Mouse (Mus musculus) heart, embryonic 11.5 days (tissue): ENCODE results near the gene Gm37240. TPM values are rescaled to one million over a fixed set of nuclear protein-coding genes. Genes with fewer than 3 reads are reported as not detected.

Experiments used
- ATAC-seq: fragments of 200-750 bp; cut with Nextera tagmentation; replicated peaks from 2 replicates; pipeline ENCODE4 v1.8.0; 2017; ENCODE audit warnings: moderate library complexity; ENCODE audit not compliant: insufficient number of reproducible peaks, low FRiP score, low TSS enrichment
- H3K27ac ChIP-seq: fragments of 300-500 bp; sonication (generic); 2 replicates; pipeline ENCODE4 v1.5.1; 2014; ENCODE audit warnings: mild to moderate bottlenecking, low read depth, low read length
- H3K27me3 ChIP-seq: fragments of 300-500 bp; sonication (generic); 2 replicates; pipeline ENCODE4 v1.6.1; 2014; ENCODE audit warnings: mild to moderate bottlenecking, low read length, mixed read lengths; ENCODE audit not compliant: control insufficient read depth, insufficient read depth
- H3K36me3 ChIP-seq: fragments of 300-500 bp; sonication (generic); 2 replicates; pipeline ENCODE4 v1.6.1; 2014; ENCODE audit warnings: mild to moderate bottlenecking, low read length, moderate library complexity, mixed read lengths; ENCODE audit not compliant: control insufficient read depth, insufficient read depth
- H3K4me1 ChIP-seq: fragments of 300-500 bp; sonication (generic); 2 replicates; pipeline ENCODE4 v1.6.1; 2014; ENCODE audit warnings: low read length; ENCODE audit not compliant: control insufficient read depth, insufficient read depth
- H3K4me2 ChIP-seq: fragments of 300-500 bp; sonication (generic); 2 replicates; pipeline ENCODE4 v1.6.1; 2014; ENCODE audit warnings: mild to moderate bottlenecking, moderate library complexity
- H3K4me3 ChIP-seq: fragments of 300-500 bp; sonication (generic); 2 replicates; pipeline ENCODE4 v1.5.1; 2014; ENCODE audit warnings: low read depth, low read length
- H3K9ac ChIP-seq: fragments of 300-500 bp; sonication (generic); 2 replicates; pipeline ENCODE4 v1.6.1; 2014; ENCODE audit warnings: mild to moderate bottlenecking, low read depth, low read length, moderate library complexity
- H3K9me3 ChIP-seq: fragments of 300-500 bp; sonication (generic); replicated peaks from 2 replicates; pipeline ENCODE4 v1.6.1; 2016; ENCODE audit warnings: low read length; ENCODE audit not compliant: control insufficient read depth
- WGBS: fragments of 180-500 bp; shearing (Covaris S2); extraction: QIAGEN DNeasy Blood & Tissue Kit; methylation state at CpG from one replicate; pipeline ENCODE4 v1.1.7; 2014; ENCODE audit not compliant: insufficient replicate concordance; 5-methylcytosine and 5-hydroxymethylcytosine counted together
- polyA plus RNA-seq: library from polyadenylated mRNA; unstranded; fragments of >200 nt; fragmentation: Nextera tagmentation; extraction: Ambion mirVana; gene quantifications from 2 replicates; pipeline ENCODE4 v1.2.1, GENCODE M21; 2014

The Gm37240 gene
- polyA plus RNA-seq, 1 experiment from 2014 or later: 4.5 TPM

GRCm38 (mm10) chr3:85301336-85301735 is 586.0 kb downstream of the Gm37240 start:
- no peaks in the 10 kb centered on the region for H3K9me3 ChIP-seq
- no peaks in the 10 kb centered on the region for H3K36me3 ChIP-seq
- no peak overlapping the region for H3K9ac ChIP-seq
- no peaks in the 10 kb centered on the region for H3K4me1 ChIP-seq
- 85% methylated on average over 2 of the region's 2 CpGs for WGBS
- no peak overlapping the region for H3K27ac ChIP-seq
- H3K27me3 ChIP-seq: no peaks in the 10 kb centered on the region
- no peak overlapping the region for H3K4me2 ChIP-seq
- H3K4me3 ChIP-seq: no peak overlapping the region
- no peak for ATAC-seq

DNA sequence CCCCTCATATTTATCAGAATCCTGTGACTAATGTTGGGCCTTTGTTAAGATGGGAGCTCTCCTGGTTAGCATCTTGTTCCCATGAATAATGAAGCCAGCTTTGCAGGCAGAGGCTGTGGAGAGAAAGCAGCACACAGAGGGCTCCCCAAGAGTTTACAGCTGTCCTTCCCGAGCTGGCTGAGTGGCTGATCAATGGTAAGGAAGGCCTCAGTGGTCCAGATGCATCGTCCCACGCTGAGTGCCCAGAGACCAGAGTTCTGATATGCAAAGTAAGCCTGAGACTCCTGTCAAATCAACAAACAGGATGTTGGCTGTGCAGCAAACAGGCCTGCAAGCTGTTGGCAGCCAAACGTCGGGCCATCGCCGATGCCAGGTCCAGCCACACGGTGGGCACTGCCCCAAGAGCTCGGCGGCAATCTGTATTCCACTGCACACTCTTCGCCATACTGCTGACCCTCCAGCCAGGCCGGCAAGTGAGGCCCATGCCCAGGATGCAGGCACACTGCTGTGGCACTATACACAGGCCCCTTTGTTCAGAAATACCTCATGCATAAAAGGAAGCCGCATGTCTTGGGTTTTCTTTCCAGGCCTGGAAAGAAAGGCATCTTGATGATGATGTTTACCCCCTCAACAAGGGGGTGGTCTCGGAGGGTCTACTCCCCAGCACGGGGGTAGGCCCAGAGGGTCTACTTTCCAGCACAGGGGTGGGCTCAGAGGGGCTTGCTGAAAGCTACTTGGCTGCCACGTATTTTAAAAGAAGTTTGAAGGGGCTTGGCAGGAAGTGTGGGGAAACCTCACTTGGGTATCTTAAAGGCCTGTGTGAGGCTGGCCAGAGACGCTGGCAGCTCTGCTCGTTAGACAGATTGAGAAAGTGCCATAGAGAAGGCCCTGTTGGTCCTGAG is 587.4 kb downstream of the Gm37240 start:
- H3K4me2 ChIP-seq: no peak overlapping the region
- ATAC-seq: no peak
- no peak overlapping the region for H3K4me3 ChIP-seq
- H3K4me1 ChIP-seq: no peaks in the 10 kb centered on the region
- no peaks in the 10 kb centered on the region for H3K36me3 ChIP-seq
- H3K9ac ChIP-seq: no peak overlapping the region
- 78% methylated on average over 18 of the region's 18 CpGs for WGBS
- H3K27ac ChIP-seq: no peak overlapping the region
- no peaks in the 10 kb centered on the region for H3K27me3 ChIP-seq
- H3K9me3 ChIP-seq: no peaks in the 10 kb centered on the region

- Histone ChIP-seq H3K27ac (no peak overlapping the region), H3K4me2 (no peak overlapping the region), H3K4me3 (no peak overlapping the region), H3K9ac (no peak overlapping the region), H3K4me1 (no peaks in the 10 kb centered on the region), H3K9me3 (no peaks in the 10 kb centered on the region), H3K27me3 (no peaks in the 10 kb centered on the region), H3K36me3 (no peaks in the 10 kb centered on the region)
- no peak for ATAC-seq
- WGBS: 83% methylated on average over 9 of the region's 9 CpGs
Observed at GRCm38 (mm10) chr3:85295229-85295628, 592.1 kb downstream of the Gm37240 start.

DNA sequence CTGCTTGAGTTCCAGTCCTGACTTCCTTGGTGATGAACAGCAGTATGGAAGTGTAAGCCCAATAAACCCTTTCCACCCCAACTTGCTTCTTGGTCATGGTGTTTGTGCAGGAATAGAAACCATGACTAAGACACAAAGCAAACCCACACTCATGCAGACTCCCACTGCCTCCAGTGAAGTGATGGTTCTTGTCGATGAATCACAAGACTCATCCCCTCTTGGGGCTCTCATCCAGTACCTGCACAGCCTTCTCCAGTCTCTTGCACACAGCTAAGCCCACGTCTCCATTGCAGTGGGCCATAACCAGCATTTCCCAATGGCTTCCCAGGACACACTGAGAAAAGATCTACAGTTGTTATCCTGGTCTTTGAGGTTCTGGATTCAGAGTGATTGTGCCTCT is 599.7 kb downstream of the Gm37240 start:
- H3K36me3 ChIP-seq: no peaks in the 10 kb centered on the region
- H3K4me1 ChIP-seq: no peaks in the 10 kb centered on the region
- no peak overlapping the region for H3K4me3 ChIP-seq
- ATAC-seq: no peak
- WGBS: 62% methylated on average over 2 of the region's 2 CpGs
- no peak overlapping the region for H3K27ac ChIP-seq
- no peaks in the 10 kb centered on the region for H3K9me3 ChIP-seq
- H3K9ac ChIP-seq: no peak overlapping the region
- no peaks in the 10 kb centered on the region for H3K27me3 ChIP-seq
- H3K4me2 ChIP-seq: no peak overlapping the region

DNA sequence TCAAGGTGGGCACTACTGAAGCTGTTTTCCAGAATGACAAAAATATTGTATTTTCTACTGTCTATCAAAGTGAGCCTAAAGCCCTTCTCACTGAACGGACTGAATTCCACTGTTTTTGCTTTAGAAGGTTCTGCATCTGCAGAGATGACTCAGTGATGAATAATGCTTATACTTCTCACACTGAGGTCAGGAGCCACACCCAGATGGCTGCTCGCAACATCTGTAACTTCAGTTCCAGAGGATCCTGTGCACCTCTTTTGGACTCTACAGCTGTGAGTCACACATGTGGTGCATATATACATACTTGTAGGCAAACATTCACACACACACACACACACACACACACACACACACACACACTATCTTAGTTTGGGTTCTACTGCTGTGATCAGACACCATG is 602.8 kb downstream of the Gm37240 start:
- 81% methylated on average over 2 of the region's 2 CpGs for WGBS

DNA sequence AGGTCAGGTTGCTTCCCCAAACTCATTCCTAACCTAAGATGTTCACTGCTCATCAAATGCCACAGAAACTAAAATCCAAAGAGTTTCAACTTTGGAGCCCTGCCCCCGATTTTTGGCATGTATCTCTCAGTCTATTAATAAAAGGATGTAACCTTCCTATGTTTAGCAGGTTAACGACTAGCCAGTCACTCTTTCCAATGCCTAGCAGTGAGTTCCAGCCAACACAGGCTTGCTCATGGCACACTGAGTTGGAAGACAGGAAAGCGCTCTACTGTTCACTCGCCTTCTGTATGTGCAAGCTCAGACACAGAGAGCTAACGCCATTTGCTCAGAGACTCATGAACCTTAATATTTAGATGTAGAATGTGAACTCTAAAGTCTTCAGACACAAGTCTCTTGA is 604.5 kb downstream of the Gm37240 start:
- Histone ChIP-seq H3K4me1 (no peaks in the 10 kb centered on the region), H3K36me3 (no peaks in the 10 kb centered on the region), H3K9me3 (no peaks in the 10 kb centered on the region), H3K9ac (no peak overlapping the region), H3K4me3 (no peak overlapping the region), H3K27ac (no peak overlapping the region), H3K27me3 (no peaks in the 10 kb centered on the region), H3K4me2 (no peak overlapping the region)
- WGBS: 86% methylated on average over 5 of the region's 5 CpGs
- ATAC-seq: no peak

More for the DNA sequence above, 602.8 kb downstream of the Gm37240 start:
- no peaks in the 10 kb centered on the region for H3K36me3 ChIP-seq
- H3K4me1 ChIP-seq: no peaks in the 10 kb centered on the region
- no peaks in the 10 kb centered on the region for H3K27me3 ChIP-seq
- H3K4me2 ChIP-seq: no peak overlapping the region
- H3K27ac ChIP-seq: no peak overlapping the region
- ATAC-seq: no peak
- no peaks in the 10 kb centered on the region for H3K9me3 ChIP-seq
- no peak overlapping the region for H3K9ac ChIP-seq
- no peak overlapping the region for H3K4me3 ChIP-seq

DNA sequence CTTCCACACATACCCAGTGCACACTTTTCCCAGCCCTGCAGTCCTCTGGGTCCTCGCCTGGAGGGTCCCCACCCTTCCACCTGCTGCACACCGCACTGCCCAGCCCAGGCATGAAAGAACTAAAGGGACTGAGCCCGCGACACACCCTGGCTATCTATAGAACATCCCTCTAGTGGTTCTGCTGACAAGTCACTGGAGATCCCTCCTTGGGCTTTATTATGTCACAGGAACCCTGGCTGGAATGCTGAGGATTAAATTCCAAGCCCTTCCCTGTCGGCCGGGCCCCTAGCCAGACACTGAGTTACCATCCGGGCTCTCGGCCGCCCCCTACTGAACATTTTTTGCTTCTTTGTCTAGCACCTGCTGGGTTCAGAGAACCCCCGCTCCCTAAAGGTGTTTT is 612.2 kb downstream of the Gm37240 start:
- no peaks in the 10 kb centered on the region for H3K9me3 ChIP-seq
- H3K36me3 ChIP-seq: no peaks in the 10 kb centered on the region
- H3K4me1 ChIP-seq: peaks cover 9% of the 10 kb centered on the region; the same call in 1 of the 2 replicates
- no peak overlapping the region for H3K9ac ChIP-seq
- no peaks in the 10 kb centered on the region for H3K27me3 ChIP-seq
- H3K27ac ChIP-seq: no peak overlapping the region
- H3K4me2 ChIP-seq: no peak overlapping the region
- ATAC-seq: no peak
- WGBS: 27% methylated on average over 10 of the region's 10 CpGs
- H3K4me3 ChIP-seq: no peak overlapping the region

GRCm38 (mm10) chr3:85271491-85271890 is 615.8 kb downstream of the Gm37240 start:
- Histone ChIP-seq H3K9ac (no peak overlapping the region), H3K4me2 (no peak overlapping the region), H3K4me3 (no peak overlapping the region), H3K27ac (no peak overlapping the region), H3K36me3 (no peaks in the 10 kb centered on the region), H3K27me3 (no peaks in the 10 kb centered on the region), H3K9me3 (no peaks in the 10 kb centered on the region), H3K4me1 (peaks cover 9% of the 10 kb centered on the region; the same call in 1 of the 2 replicates)
- no peak for ATAC-seq
- WGBS: 81% methylated on average over 2 of the region's 2 CpGs

DNA sequence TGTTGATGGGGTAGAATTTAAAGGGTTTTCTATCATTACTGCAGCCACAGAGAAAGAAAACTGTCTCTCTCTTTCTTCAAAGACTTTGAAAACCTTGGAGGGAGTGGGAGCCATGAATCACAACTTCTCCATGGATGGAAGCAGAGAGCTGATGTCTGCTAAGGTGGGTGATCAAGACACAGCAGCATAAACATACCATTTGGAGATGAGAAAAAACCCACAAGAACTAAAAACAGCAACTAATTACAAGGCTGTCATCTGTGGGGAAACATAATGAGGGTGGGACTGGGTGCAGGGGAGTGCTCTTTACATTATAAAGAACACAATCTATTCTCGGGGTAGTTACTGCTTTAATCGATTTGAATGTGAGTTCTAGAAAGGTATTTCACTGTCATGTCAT is 622.4 kb downstream of the Gm37240 start:
- no peaks in the 10 kb centered on the region for H3K27me3 ChIP-seq
- H3K36me3 ChIP-seq: no peaks in the 10 kb centered on the region
- 63% methylated on average over 2 of the region's 2 CpGs for WGBS
- no peak overlapping the region for H3K4me2 ChIP-seq
- H3K27ac ChIP-seq: no peak overlapping the region
- H3K9me3 ChIP-seq: no peaks in the 10 kb centered on the region
- H3K9ac ChIP-seq: no peak overlapping the region
- H3K4me3 ChIP-seq: no peak overlapping the region
- no peak for ATAC-seq
- peaks cover 5% of the 10 kb centered on the region for H3K4me1 ChIP-seq
